Mouse (Mus musculus): ENCODE data around the gene Macrod1.
"Not testable (repeated sequence)": the region's sequence is repeated elsewhere in the genome, so short reads cannot be mapped to it uniquely, and the experiment has no call there.

DNA sequence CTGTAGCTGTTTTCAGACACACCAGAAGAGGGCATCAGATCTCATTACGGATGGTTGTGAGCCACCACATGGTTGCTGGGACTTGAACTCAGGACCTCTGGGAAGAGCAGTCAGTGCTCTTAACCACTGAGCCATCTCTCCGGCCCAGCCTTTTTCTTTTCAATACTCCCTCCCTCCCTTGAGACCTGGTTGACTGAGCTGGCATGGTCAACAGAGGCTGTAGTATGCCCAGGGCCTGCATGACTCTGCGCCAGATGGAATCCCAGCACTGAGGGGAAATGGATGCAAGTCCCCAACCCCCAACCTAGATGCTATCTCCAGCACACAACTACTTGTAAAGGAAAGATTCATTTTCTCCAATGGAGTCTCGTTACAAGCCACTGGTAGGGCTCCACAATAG, 3.2 kb upstream of the Macrod1 start:
- not testable (repeated sequence) for TF ChIP-seq POLR2A, CTCF (IDR thresholded peaks at IDR 0.05; ENCODE audit: extremely low read depth, insufficient read depth, low read length)
